Mouse (Mus musculus): Measurements from ENCODE around the gene Tmem50a.

Gene Tmem50a

DNA sequence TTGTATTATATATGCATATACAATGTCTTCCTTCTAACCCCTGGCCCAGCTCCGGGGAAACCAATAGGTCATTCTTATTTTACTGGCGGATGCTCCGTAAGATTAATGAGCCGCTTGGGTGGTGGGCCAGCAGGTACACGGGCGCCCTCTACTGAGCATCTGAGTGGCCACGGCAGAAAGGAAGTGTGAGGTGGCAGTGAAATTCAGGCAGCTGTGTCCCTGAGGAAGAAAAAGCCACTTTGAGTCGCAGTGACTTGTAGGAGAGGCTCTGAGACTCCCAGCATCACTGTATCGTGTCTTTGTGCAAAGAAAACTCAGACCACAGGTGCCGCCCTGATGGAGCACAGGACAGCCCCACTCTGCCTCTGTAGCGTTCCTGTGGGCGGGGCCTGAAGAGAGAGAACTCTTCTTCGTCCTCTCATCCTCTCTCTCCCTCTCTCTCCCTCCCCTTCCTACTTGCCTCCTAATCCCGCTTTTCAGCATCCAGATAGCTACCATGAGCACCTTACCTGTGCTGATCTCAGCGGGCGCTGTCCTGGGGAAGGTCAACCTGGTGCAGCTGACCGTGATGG, 35.3 kb downstream of the Tmem50a start:
- peak; percentile 69 to 82 for DNase-seq (ENCODE audit: low spot score in 2 of 2)

DNA sequence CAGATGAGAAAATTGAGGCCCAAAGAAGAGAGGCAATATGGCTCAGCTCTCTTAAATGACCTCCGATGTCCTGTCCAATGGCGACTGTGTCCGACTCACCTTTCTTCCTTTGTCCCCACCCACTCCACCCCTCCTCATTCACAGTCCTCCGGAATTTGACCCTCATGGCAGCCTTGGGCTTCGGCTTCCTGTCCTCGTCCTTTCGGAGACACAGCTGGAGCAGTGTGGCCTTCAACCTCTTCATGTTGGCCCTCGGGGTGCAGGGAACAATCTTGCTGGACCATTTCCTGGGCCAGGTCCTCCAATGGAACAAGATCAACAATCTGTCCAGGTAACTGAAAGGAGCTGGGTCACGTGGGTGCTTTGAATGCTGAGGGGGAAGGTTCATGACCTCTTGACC, 38.7 kb downstream of the Tmem50a start:
- no peak for DNase-seq (ENCODE audit: low spot score in 2 of 2)

DNA sequence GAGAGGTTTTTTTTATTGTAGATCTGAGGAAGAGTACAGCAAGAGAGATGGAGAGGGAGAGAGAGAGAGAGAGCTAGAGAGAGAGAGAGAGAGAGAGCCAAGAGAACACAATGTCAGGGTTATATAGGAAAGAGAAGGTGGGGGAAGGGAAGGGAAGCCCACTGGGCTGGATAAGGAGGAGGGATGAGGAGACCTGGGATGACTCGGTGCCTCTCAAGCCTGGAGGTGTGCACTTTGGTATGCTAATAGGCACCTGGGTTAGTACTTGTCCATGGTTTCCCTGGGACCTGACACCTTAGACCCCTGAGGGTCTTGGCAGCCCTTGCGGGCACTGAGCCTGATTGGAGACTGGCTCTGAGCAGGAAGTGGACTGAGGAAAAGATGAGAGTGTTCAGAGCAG, 42.9 kb downstream of the Tmem50a start:
- DNase-seq (ENCODE audit: low spot score in 2 of 2), result no peak

DNA sequence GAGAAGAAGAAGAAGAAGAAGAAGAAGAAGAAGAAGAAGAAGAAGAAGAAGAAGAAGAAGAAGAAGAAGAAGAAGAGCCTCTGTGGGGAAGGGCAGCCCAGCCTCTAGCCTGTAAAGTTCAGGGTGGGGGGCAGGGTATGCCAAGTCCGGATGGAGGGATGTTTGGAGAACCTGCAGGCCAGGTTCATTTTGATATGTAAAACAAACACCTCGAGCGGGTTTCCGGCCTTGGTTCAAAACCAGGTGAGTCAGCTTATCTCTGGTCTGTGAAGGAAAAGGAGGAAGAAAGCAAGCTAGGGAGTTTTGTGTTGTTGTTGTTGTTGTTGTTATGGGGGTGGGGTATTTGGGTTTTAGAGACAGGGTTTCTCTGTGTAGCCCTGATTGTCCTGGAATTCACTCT, 43.3 kb downstream of the Tmem50a start:
- no peak for DNase-seq (ENCODE audit: low spot score in 2 of 2)

DNA sequence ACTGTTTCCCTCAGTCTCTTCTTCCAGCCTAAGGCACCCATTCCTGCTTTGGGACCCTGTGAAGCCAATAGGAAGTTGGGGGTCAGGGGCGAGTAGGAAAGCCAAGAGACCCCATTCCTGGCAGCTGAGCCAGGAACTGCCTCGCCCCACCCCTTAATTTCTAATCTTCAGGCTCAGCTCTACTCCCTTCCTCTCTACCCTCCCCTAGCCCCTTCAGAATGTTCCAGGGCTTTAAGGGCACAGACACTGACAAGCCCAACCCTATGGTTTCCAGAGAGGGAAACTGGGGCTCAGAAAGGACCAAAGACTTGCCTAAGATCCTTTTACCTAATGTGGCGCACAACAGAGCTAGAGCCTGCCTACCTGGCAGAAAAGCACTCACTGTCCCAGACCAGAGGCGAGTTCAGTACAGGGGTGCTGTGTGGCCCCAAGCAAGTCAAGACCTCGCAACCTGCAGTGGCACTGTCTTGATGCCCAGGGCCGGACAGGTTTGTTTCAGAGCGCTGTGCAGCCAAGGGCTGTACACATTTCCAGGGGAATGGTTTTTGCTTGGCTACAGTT, 44.9 kb downstream of the Tmem50a start:
- no peak for DNase-seq (ENCODE audit: low spot score in 2 of 2)

DNA sequence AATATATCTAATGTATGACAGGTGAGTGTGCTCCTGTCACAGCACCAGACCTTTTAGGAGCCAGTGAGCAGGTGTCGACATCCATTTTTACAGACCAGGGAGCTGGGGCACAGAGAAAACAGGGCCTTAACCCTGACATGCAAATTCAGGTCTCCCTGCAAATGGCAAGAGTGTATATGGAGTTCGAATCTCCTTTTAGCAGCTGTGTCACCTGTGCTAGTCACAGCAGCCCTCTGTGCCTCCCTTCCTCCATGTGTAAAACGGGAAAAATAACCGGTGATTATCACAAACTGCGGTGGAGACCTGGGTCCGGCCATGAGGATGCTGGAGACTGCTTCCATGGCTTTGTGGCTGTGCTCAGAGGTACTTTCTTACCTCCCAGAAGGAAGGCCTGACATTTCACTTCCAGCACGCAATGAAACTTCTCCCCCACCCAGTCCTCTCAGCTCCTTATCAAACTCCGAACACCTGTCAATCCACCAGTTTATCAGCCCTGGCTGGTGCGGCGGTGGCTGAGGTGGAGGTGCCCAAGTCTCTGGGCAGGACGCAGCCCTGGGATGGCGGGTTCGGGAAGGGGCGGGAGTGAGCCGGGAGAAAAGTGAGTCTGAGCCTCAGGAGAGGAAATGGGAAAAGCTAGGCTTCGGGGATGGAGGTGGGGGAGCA, 45.6 kb downstream of the Tmem50a start:
- no peak for DNase-seq (ENCODE audit: low spot score in 2 of 2)

DNA sequence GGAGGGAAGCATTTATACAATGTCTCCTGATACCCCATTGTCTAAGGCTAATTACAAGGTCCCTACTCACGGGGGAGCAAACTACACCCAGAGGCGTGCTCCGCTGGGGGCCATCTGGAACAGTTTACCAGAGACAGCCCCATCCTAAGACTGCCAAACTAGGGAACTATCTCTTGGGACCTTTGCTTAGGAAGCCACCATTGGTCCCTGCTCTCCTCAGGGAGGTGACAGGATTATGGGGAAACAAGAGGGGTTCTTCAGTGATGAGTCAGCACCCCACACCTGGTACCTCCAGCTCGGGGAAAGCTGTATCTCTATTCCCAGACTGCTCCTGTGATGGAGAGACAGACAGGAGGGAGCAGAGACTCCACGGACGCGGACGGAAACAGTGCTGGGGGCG, 46.3 kb downstream of the Tmem50a start:
- no peak for DNase-seq (ENCODE audit: low spot score in 2 of 2)

DNA sequence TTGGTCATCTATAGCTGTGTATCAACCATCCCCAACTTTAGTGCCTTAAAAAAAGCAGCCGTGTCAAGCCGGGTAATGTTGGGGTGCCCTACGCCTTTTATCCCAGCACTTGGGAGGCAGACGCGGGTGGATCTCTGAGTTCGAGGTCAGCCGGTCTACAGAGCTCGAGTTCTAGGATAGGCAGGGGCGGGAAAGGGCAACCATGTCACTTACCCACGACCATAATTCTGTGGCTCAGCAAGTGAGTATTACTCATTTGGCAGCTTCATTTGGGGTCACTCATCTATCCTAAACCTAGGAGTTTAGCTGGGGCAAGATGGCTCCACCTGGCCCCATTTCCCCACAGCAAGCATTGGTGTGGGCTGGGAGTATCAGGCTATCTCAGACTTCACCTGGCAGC, 46.8 kb downstream of the Tmem50a start:
- DNase-seq (ENCODE audit: low spot score in 2 of 2), result no peak

DNA sequence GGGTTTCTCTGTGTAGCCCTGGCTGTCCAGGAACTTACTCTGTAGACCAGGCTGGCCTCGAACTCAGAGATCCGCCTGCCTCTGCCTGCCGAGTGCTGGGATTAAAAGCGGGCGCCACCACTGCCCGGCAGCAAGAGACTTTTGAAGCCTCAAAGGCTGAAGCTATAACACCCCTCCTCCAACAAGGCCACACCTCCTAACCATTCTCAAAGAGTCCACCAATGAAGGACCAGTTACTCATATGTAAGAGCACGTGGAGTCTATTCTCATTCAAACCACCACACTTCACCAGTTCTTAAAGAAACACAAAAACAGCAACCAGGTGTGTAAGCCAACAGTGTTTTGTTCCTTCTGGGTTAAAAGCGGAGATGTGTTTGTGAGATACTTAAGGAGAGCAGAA, 47.2 kb downstream of the Tmem50a start:
- DNase-seq (ENCODE audit: low spot score in 2 of 2), result no peak

DNA sequence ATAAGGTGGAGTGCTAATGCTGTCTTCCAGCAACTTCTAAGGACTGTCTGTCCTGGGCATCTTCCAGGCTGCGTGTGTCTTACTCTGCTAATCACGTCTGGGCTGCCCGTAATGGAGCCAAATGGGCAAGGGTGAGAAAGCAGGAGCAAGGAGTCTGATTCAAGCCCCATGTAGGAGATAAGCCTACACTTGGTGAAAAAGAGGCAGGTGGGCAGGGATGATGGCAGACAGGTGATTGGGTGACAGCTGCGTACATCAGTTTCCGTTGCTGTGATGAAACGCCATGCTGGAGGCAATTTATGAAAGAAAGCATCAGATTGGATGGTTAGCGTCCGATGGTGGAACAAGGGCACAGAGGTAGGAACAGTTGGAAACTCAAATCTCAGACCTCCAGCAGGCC, 47.6 kb downstream of the Tmem50a start:
- DNase-seq (ENCODE audit: low spot score in 2 of 2), result no peak

DNA sequence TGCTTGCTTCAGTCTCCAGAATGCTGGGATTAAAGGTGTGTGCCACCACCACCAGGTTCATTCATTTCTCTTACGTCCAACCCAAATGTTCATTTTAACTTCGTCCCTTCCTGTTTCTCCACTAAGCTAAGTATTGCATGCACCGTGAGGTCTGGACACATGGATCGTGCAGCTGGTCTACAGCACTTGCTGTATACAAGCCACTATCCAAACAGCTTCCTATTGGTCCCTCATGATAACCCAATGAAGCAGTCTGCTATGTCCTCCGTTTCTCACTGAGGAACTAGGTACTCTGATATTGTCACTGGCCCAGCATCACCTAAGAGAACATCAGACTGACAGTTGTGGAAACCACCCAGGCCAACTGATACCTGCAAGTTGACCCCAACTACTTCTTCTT, 49.0 kb downstream of the Tmem50a start:
- DNase-seq (ENCODE audit: low spot score in 2 of 2), result no peak

DNA sequence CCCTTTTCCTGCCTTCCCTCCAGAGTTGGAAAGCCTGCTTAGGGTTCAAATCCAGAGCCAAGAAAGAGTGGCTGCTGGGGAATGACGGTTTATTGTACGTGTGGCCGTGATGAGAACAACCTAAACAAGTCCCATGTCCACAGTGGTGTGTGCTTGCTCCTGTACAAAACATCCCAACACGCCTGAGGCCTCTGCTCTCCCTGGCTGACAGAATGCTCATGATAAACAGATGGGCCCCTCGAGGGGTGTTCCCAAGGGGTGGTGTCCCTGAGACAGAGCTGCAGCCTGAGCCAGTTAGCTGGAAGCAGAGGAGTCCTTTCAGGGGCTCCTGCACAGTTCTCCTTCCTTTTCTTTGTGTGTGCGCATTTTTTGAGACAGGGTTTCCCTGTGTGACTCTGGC, 49.5 kb downstream of the Tmem50a start:
- DNase-seq (ENCODE audit: low spot score in 2 of 2), result no peak

DNA sequence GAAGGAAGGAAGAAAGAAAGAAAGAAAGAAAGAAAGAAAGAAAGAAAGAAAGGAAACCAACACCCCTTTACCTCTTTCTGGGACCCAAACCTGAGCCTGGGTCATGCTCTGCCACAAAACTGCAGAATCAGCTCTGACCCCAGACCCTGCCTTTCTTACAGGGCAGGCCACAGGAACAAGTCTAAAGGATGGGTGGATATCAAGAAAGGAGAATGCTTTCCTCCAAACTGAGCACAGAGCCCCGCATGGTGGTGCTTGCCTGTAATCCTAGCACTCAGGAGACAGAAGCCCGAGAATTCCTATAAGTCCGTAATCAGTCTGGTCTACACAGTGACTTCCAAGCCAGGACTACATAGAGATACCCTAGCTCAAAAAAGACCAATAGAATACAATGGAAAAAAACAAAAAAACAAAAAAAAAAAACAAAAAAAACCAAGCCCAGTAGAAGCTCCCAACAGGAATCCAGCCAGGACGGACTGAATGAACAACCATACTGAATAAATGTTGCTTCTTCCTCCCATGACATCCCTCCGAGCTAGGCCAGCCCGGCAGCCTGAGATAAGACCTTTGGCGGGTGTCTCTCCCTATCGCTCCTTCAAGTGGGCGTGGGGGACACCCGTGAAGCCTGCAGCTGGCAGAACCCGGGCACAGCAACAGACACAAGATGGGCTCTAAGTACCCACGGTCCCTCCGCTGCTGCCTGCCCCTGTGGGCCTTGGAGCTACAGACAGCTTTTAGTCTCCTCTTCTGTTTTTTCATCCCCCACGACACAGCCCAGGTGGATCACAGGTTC, 50.7 kb downstream of the Tmem50a start, which contains the start of gene Rhd:
Gene Rhd, plus strand, starts transcription at position 600 of the 793 bp plus-strand sequence.
- no peak for DNase-seq (ENCODE audit: low spot score in 2 of 2)

DNA sequence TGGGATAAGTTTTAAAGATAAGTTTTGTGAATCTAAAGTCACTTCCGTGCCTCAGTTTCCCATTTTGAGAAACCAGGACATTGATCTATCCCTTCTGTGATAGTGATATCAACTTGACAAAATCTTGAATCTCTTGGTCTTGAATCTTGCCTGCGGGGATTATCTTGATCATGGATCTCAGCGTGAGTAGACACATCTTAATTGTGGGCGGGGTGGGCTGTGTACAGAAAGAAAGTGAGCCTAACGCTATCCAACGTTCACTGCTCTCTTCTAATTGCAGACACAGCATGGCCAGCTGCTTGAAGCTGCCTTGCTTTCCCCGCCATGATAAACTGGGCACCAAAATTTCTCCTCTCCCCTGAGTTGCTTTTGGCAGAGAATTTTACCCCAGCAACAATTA, 51.8 kb downstream of the Tmem50a start:
- no peak for DNase-seq (ENCODE audit: low spot score in 2 of 2)

DNA sequence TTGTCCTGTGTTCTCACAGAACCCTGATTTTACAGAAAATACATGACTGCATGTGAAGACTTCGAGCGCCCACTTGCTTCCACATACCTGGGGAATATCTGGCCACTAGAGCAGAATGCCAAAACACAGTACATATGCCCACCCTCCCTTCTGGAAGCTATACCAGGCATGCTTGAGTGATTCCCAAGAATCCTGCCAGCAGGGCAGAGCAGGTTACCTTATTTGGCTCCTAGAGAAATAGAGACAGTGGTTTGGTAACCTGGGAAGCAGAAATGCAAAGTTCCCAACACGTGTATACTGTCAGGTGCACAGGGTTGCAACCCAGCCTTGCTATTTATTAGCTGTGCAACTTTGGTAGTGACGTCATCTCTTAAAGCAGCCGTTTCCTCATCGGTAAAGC, 52.9 kb downstream of the Tmem50a start:
- DNase-seq (ENCODE audit: low spot score in 2 of 2), result no peak

DNA sequence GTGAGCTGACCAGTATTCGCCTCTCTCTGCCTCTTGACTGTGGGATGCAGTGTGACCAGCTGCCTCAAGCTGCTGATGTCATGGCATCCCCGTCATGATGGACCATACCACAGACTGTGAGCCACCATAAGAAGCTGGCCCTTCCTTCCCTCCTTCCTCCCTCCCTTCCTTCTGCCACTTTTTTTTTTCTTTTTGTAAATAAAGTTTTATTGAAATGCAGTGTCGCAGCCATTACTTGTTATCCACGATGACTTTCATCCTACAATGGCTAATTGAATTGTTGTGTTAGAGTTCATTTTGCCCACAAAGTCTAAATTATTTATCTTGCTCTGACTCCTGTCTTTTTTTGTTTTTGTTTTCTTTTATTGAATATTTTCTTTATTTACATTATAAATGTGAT, 56.3 kb downstream of the Tmem50a start:
- no peak for DNase-seq (ENCODE audit: low spot score in 2 of 2)

DNA sequence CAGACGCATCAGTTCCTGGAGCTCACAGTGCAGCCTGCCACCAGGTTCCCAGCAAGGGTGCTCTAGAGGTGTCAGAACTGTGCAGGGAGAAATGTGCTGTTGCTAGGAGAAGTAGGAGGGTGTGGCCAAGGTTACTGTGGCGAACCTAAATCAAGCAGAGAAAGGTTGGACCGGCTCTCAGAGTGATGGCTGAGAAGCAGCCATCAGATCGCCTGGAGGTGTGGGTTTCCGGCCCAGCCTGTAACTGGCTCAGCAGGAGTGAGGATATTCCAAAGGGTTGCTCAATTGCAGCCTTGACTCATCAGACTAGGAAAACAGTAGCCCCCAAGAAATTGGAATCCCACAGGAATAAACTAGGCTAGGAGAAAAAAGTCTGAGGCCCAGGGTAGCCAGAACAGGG, 58.3 kb downstream of the Tmem50a start:
- DNase-seq (ENCODE audit: low spot score in 2 of 2), result no peak

DNA sequence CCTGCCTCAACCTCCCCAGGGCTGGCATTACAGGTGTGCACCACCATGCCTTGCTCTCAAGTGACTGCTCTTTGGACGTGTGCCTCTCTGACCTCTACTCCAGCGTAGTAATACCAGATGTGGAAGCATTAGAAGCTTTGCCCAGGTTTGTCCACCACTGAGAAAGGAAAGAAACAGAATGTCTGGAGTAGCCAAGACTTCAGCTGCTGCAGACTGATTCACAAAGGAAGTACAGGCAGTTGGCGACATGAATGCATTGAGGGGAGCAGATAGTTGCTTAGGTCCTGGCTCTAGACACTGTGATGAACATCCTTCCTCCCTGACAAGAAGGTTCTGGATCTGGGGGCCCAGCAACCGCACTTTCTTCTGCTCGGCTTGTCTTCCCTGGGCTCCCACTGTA, 58.8 kb downstream of the Tmem50a start:
- DNase-seq (ENCODE audit: low spot score in 2 of 2), result no peak

DNA sequence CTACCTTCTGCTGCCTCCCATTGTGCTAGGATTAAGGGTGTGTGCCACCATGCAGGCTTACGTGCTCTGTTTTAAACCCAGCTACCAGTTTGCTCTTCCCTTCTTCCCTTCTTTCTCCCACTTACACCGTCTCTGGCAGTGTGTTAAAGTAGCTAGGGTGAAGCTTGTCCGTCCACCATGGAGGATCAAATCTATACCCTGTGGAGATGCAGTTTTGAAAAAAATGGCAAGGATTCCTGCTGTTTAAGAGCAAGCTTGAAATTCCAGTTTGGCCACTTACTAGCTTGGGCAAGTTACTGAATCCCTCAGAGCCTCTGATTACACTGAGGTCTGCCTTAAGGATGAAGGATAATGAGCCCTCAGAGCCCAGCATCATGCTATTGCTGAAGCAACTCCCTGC, 59.5 kb downstream of the Tmem50a start:
- no peak for DNase-seq (ENCODE audit: low spot score in 2 of 2)

DNA sequence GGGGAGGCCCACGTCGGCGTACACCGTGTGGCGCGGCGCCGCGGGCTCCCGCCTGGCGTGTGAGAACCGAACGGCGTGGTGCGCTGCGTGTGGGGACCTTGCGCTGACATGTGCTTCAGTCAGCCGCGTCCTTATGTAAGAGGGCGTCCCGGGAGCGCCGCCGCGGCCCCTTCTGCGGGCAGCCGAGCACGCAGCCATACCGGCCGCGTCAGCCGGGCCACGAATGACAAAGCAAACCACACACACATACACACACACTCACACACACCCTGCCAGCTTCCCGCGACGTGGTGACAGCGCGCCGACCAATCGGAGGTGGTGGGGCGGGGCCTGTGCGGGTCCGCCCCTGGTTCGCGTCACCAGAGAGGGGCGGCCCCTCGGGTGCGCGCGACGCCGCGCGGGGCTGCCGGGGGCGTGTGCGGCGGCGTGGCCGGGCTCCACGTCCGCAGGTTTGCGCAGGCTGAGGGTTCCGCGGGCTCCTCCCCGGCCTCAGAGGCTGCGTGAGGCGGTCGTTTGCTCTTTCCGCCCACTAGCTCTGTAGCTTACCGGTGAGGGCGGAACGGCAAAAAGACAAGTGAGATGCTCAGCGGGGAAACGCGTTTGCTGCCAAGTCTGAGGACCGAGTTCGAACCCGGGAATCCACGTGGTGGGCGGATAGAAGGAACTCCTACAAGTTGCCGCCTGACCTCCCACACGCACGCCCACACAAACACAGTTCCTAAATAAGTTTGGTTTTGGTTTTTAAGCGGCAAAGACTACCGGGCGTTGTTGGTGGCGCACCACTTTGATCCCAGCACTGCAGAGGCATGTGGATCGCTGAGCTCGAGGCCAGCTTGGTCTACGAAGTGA, 61.0 kb downstream of the Tmem50a start:
- DNase-seq (ENCODE audit: low spot score in 2 of 2), result peak; percentile 96 to 97

DNA sequence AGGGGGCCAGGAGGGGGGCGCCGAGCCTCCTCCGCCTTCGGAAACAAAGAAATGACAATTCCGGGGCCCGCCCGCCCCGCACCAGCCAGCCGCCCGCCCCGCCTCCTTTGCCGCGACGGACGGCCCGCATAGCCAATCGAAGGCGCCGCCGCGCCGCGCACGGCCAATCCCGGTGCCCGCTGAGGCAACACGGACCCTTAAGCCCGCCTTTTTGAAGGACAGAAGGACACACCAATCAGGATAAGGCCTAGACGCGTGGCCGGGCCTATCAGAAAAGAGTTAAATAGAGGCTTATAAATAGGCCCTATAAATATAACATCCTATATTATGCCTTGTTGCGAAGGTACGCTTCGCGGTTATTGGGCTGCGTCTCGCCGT, 61.6 kb downstream of the Tmem50a start, which contains the start of gene Maco1:
Gene Maco1, minus strand, starts transcription at position 87 of the 378 bp plus-strand sequence.
- DNase-seq (ENCODE audit: low spot score in 2 of 2), result peak; percentile 99
